Mouse (Mus musculus) CD8-positive naive resting alpha-beta T cell, adult 2 months (primary cell): Measurements from ENCODE around the gene Olfr613.
"Not testable (repeated sequence)": the region's sequence is repeated elsewhere in the genome, so short reads cannot be mapped to it uniquely, and the experiment has no call there.

Source experiments
- DNase-seq, 2 experiments: peaks; one replicate each; pipeline ENCODE4 v3.0.0; 2022; ENCODE audit warnings: low read depth in 2 of 2, low spot score in 2 of 2

Gene Olfr613

DNA sequence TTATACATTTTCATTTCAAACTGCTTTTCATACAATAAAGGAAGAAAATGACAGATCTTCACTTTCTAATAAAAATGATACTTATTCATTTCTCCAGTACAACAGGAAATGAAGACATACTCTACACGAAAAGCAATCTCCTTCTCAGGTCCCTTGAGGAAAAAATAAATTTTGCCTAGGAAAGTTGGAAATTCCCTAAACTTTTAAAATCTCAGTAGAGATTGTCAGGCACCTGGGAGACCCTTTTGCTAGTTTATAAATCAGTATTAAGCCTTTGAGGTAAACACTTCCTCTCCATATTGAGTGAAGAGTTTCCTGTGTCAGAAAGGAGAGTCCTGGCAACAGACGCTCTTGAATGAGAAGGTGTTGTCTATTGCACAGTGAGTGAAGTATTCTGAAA lies at the start of gene Olfr613:
TSS of gene Olfr613 (plus strand) at position 301 of the 400 bp plus-strand sequence.
- no peak for DNase-seq

GRCm38 (mm10) chr7:103512022-103512421 lies 35.9 kb upstream of the Olfr613 start, which contains the start of gene Olfr610:
Gene Olfr610 (minus strand): TSS chr7:103512122.
- no peak for DNase-seq

- DNase-seq: not testable (repeated sequence)
Measured at GRCm38 (mm10) chr7:103520746-103521145, 27.1 kb upstream of the Olfr613 start, which contains the start of gene Olfr611. Gene Olfr611 (minus strand): TSS chr7:103520846.

GRCm38 (mm10) chr7:103542617-103543016 lies 5.3 kb upstream of the Olfr613 start, which contains the start of gene Olfr612:
Gene Olfr612 (minus strand): TSS chr7:103542717.
- not testable (repeated sequence) for DNase-seq

DNA sequence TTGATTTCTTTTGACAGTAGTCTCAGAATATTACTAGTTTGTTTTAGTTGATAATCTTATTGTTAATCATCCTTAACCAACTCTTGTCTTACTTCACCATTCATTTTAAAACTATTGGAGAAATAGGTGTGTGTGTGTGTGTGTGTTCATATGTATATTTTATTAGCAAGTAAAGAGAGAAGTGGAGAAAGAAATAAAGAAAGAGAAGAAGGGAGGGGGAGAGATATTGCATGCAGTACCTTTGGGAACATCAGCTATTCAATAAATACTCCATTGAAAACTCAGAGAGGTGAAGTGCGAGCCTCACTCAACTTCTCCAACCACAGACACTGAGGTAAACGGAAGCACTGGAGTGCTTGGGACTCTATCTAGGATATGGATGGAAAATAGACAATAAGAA lies 7.9 kb downstream of the Olfr613 start, which contains the start of gene Olfr615:
TSS of gene Olfr615 (plus strand) at position 301 of the 400 bp plus-strand sequence.
- DNase-seq: no peak

DNA sequence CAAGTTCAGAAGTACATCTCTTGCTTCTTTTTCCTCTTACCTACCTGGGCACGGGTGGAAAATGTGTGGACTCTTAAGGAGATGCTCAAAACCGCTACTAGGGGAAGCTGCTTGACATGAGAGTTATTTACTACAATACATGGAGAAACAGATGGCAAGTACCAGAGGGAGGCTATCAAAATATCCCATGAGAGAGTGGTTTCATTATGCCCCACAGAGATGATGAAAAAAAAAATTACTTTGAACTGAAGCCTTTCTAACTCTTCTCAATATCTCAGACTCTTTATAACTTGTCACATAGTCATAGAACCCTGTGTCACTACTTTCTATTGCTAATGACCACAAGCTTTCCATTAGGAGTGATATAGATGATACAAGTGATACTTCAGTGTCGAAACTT lies 21.2 kb downstream of the Olfr613 start, which contains the start of gene Olfr616:
TSS of gene Olfr616 (minus strand) at position 101 of the 400 bp plus-strand sequence.
- DNase-seq: no peak

GRCm38 (mm10) chr7:103572761-103573160 lies 24.9 kb downstream of the Olfr613 start, which contains the start of gene Olfr617:
Gene Olfr617 (plus strand): TSS chr7:103573061.
- DNase-seq: no peak

GRCm38 (mm10) chr7:103589803-103590202 lies 41.9 kb downstream of the Olfr613 start, which contains the start of gene Olfr618:
Gene Olfr618 (plus strand): TSS chr7:103590103.
- DNase-seq: no peak

DNA sequence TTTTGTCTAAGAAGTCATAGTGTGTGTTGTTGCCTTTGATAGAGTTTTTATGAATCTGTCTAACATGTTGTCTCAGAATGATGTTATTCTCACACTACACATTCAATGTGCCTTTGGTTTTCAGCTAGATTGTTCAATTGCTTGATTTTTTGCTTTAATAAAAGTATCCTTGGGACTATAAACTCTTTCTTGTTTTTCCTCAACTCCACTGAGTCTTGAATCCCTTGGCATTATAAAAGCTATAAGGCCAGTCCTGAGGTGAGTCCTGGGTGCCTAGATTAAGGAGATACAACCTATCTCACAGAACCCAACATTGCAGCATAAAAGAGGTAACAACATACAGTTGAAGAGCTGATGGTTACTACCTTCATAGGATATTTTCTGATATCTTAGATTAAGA lies 52.4 kb downstream of the Olfr613 start, which contains the start of gene Olfr619:
TSS of gene Olfr619 (plus strand) at position 301 of the 400 bp plus-strand sequence.
- no peak for DNase-seq
